Mouse (Mus musculus) heart, embryonic 12.5 days (tissue): ENCODE data around the gene Dse. TPM values are rescaled to one million over a fixed set of nuclear protein-coding genes. Genes with fewer than 3 reads are reported as not detected.

Source experiments
- ATAC-seq: fragments of 200-750 bp; cut with Nextera tagmentation; 2 replicates; pipeline ENCODE4 v1.8.0; 2017; ENCODE audit warnings: moderate TSS enrichment, moderate library complexity; ENCODE audit not compliant: insufficient number of reproducible peaks, low FRiP score
- H3K27ac ChIP-seq: fragments of 300-500 bp; sonication (generic); 2 replicates; pipeline ENCODE4 v1.5.1; 2016; ENCODE audit warnings: mild to moderate bottlenecking, moderate library complexity; ENCODE audit not compliant: poor library complexity, severe bottlenecking
- H3K27me3 ChIP-seq: fragments of 300-500 bp; sonication (generic); replicated peaks from 2 replicates; pipeline ENCODE4 v1.6.1; 2016; ENCODE audit warnings: mild to moderate bottlenecking, moderate library complexity
- H3K36me3 ChIP-seq: fragments of 300-500 bp; sonication (generic); 2 replicates; pipeline ENCODE4 v1.6.1; 2016; ENCODE audit warnings: mild to moderate bottlenecking, moderate library complexity
- H3K4me1 ChIP-seq: fragments of 300-500 bp; sonication (generic); replicated peaks from 2 replicates; pipeline ENCODE4 v1.6.1; 2016; ENCODE audit warnings: mild to moderate bottlenecking
- H3K4me2 ChIP-seq: fragments of 300-500 bp; sonication (generic); 2 replicates; pipeline ENCODE4 v1.6.1; 2016; ENCODE audit warnings: mild to moderate bottlenecking, moderate library complexity
- H3K4me3 ChIP-seq: fragments of 300-500 bp; sonication (generic); 2 replicates; pipeline ENCODE4 v1.5.1; 2016; ENCODE audit warnings: mild to moderate bottlenecking
- H3K9ac ChIP-seq: fragments of 300-500 bp; sonication (generic); 2 replicates; pipeline ENCODE4 v1.6.1; 2016; ENCODE audit warnings: mild to moderate bottlenecking, moderate library complexity
- H3K9me3 ChIP-seq: fragments of 300-500 bp; sonication (generic); replicated peaks from 2 replicates; pipeline ENCODE4 v1.6.1; 2016; ENCODE audit warnings: mild to moderate bottlenecking, moderate library complexity
- WGBS: fragments of 180-500 bp; shearing (Covaris S2); methylation state at CpG from one replicate; pipeline ENCODE4 v1.1.7; 2016; 5-methylcytosine and 5-hydroxymethylcytosine counted together
- polyA plus RNA-seq: library from polyadenylated mRNA; unstranded; fragments of >200 nt; fragmentation: Nextera tagmentation; extraction: Ambion mirVana; gene quantifications from 2 replicates; pipeline ENCODE4 v1.2.1, GENCODE M21; 2016

The Dse gene
- polyA plus RNA-seq, 1 experiment from 2014 or later: 22.0 TPM

DNA sequence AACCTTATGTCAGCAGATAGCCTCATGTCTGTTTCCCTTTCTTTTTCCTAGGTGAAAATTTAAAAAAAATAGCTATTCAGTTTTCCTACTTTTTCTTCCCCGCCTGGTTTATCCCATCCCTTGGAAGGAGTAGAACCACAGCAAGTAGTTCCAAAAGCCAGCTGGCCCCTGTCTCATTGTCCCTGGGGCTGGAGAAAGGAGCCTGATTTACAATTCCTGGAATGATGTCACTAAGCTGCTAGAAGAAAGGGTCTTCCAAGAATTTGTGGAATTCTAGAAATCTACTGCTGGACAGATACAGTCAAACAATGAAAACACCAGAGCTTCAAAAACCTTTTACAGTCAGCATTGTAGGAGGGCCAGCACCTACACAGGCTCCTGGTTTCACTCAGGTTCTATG is 6.8 kb downstream of the Dse start:
- Histone ChIP-seq H3K4me2 (no peak overlapping the region), H3K27me3 (no peaks in the 10 kb centered on the region), H3K4me3 (no peak overlapping the region), H3K9ac (no peak overlapping the region), H3K9me3 (no peaks in the 10 kb centered on the region), H3K4me1 (peaks cover 32% of the 10 kb centered on the region), H3K27ac (no peak overlapping the region), H3K36me3 (no peaks in the 10 kb centered on the region)
- 75% methylated on average over 1 of the region's 1 CpGs for WGBS
- ATAC-seq: no peak

DNA sequence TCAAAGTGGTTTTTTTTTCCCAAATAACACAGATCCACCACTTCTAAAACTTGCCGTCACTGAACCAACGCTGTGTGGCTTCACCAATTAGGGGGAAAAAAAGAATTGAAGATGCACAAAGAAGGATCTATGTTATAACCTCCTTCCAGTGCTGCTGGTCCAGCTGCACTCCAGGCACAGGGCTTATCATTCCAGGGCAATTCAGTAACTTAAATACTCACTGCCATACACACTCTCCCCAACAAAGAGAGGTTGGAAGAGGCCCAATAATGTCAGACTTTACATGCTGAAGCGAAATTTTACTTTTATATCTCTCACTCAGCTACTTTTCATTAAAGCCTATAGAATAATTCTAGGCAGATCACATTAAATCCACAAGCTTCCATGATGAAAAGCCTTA is 8.9 kb downstream of the Dse start:
- 0 out of 2 replicates have a peak, but pooled peaks have one; percentile 55 for ATAC-seq
- Histone ChIP-seq H3K36me3 (no peaks in the 10 kb centered on the region), H3K9me3 (no peaks in the 10 kb centered on the region), H3K27me3 (no peaks in the 10 kb centered on the region), H3K4me3 (no peak overlapping the region), H3K4me2 (peak overlapping the region; percentile 7; the same call in 1 of the 2 replicates), H3K27ac (peak overlapping the region; percentile 71), H3K4me1 (peaks cover 36% of the 10 kb centered on the region), H3K9ac (no peak overlapping the region)
- 40% methylated on average over 3 of the region's 3 CpGs for WGBS

DNA sequence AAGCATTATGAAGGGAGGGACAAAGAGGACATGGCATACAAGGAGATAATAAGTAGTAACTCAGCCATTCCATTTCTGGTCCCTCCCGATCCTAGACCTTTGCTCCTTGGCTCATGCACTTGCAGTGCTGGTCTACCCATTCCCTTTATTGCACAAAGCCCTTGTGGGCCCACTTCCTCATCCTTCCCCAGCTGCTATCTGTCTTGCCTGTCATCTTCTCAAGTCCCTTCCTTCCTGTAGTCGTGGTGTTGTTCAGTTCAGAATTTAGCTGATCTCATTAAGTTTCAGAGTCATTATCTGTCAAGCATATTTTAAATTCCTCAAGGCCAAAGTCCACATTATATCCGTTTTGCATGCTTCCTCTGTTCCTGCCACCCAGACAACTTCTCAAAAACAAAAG is 9.5 kb downstream of the Dse start:
- H3K27me3 ChIP-seq: no peaks in the 10 kb centered on the region
- H3K36me3 ChIP-seq: no peaks in the 10 kb centered on the region
- peaks cover 36% of the 10 kb centered on the region for H3K4me1 ChIP-seq
- peak overlapping the region; percentile 7 for H3K4me2 ChIP-seq
- H3K9ac ChIP-seq: no peak overlapping the region
- H3K27ac ChIP-seq: peak overlapping the region; percentile 71
- H3K9me3 ChIP-seq: no peaks in the 10 kb centered on the region
- WGBS: 20% methylated on average over 3 of the region's 3 CpGs
- H3K4me3 ChIP-seq: no peak overlapping the region
- ATAC-seq: 0 out of 2 replicates have a peak, but pooled peaks have one; percentile 67

DNA sequence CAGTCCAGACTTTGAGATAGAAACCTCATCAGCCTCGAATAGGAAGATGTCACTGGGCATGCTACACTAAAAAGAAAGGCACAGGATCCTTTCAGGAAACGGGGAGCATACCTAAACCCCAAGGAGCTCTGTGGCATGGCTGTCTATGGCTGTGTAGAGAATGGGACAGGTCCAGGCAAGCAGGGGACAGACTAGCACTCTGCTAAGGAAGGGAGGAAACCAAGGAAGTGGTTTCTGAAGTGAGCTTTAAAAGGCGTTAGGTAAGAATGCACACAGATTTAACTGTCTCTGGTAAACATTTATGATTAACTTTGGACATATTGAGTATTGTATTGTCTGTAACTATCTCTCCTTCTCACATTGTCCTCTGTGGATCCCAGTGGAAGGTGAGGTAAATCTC is 10.2 kb downstream of the Dse start:
- H3K27ac ChIP-seq: no peak overlapping the region
- H3K4me1 ChIP-seq: peaks cover 36% of the 10 kb centered on the region
- no peaks in the 10 kb centered on the region for H3K36me3 ChIP-seq
- H3K9ac ChIP-seq: no peak overlapping the region
- 78% methylated on average over 3 of the region's 3 CpGs for whole genome bisulfite sequencing
- ATAC-seq: no peak
- H3K4me3 ChIP-seq: no peak overlapping the region
- H3K9me3 ChIP-seq: no peaks in the 10 kb centered on the region
- no peaks in the 10 kb centered on the region for H3K27me3 ChIP-seq
- no peak overlapping the region for H3K4me2 ChIP-seq

DNA sequence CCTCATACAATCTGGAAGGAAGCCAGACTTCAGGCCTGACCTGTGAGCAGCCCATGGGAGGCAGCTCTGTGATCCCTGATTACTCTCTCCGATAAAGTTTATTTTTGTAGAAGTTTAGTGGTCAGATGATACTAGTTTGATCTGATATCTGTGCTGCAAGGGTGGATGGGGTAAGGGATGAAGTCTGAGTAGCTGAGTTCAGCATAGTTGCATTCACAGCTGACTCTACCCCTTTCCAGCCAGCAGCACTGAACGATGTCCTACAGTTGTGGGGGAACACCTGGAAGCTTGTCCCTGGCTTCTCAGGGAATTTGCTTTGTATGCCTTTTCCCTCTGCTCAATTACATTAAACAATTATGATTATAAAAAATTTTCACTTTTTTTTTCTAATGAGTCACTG is 12.6 kb downstream of the Dse start:
- ATAC-seq: no peak
- Histone ChIP-seq H3K27ac (no peak overlapping the region), H3K9ac (no peak overlapping the region; the same call in 1 of the 2 replicates), H3K4me3 (no peak overlapping the region), H3K36me3 (no peaks in the 10 kb centered on the region), H3K9me3 (no peaks in the 10 kb centered on the region), H3K27me3 (no peaks in the 10 kb centered on the region), H3K4me1 (peaks cover 32% of the 10 kb centered on the region), H3K4me2 (no peak overlapping the region)
- WGBS: 43% methylated on average over 2 of the region's 2 CpGs

DNA sequence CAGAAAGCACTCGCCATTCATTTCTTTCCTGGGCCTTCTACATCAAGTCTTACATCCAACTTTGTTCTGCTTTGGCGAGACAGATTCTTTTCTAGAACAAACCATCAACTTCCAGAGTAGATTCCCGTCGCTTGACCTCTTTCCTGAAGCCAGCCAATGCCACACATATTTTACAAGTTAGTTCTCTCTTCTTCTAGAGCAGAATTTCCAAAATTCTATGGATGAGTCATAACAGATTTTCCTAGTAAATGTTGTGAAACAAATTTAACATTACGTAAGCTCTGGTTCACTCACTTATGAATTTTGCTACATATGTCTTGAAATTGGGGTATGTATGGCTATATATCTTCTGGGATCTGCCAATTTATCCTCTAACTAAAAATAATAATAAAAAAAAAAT is 13.0 kb downstream of the Dse start:
- H3K9ac ChIP-seq: no peak overlapping the region
- H3K9me3 ChIP-seq: no peaks in the 10 kb centered on the region
- no peak overlapping the region for H3K4me2 ChIP-seq
- no peak overlapping the region for H3K27ac ChIP-seq
- peaks cover 32% of the 10 kb centered on the region for H3K4me1 ChIP-seq
- WGBS: 82% methylated on average over 5 of the region's 5 CpGs
- ATAC-seq: no peak
- H3K27me3 ChIP-seq: no peaks in the 10 kb centered on the region
- H3K4me3 ChIP-seq: no peak overlapping the region
- no peaks in the 10 kb centered on the region for H3K36me3 ChIP-seq

DNA sequence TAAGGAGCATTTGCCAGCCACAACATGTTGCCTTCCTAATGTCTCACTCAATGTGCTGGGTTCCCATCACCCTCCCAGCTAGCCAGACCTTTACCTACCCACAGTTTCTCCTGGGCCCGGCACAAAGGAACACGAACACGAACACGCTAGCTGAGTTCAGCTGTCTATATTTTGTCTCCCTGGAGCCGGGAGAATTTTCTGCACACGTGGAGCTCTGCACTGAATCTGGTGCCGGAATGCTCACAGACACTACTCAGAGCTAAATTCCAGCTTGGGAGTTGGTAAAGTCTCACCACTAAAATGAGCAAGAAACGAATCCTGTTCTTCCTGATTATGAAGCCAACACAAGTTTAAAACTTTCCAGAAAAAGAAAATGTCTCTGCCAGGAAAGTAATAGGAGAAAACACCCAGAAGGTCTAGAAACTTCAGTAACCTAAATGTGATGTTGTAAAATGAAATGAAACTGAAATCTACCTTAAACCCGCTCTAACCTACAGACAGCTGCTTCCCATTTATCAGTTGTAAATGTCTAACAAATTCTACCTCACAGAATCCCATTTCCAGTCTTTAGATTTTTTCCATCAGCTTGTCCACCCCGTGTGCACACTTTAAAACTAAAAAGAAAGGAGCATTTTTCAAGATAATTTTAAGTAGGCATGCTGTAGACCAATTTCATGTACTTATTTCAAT is 20.8 kb downstream of the Dse start:
- peak overlapping the region; percentile 26; the same call in 1 of the 2 replicates for H3K27ac ChIP-seq
- H3K4me1 ChIP-seq: peaks cover 16% of the 10 kb centered on the region
- 57% methylated on average over 10 of the region's 10 CpGs for WGBS
- no peak overlapping the region for H3K4me3 ChIP-seq
- no peak overlapping the region; the same call in 1 of the 2 replicates for H3K4me2 ChIP-seq
- no peaks in the 10 kb centered on the region for H3K9me3 ChIP-seq
- no peak for ATAC-seq
- H3K36me3 ChIP-seq: peaks cover 11% of the 10 kb centered on the region
- no peak overlapping the region for H3K9ac ChIP-seq
- no peaks in the 10 kb centered on the region for H3K27me3 ChIP-seq

DNA sequence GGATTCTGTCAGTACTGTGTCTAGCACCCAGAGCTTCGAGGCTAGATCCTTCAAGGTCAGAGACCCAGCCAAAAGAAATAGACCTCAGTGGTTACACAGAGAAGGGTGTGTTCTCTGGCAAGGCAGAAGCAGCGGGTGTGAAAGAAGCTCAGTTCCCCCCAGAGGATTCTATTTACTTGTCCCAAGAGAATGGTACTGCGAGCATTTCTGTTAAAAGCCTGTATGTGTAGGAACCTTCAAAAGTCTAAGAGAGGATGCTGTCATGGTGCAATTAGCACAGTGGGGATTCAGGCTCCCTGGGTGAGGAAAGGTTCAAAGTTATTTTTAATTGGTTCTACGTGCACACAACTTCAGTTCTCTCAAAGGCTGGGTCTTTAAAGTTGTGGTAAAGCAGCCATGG is 22.0 kb downstream of the Dse start:
- H3K4me1 ChIP-seq: peaks cover 16% of the 10 kb centered on the region
- no peak for ATAC-seq
- WGBS: 72% methylated on average over 4 of the region's 4 CpGs

DNA sequence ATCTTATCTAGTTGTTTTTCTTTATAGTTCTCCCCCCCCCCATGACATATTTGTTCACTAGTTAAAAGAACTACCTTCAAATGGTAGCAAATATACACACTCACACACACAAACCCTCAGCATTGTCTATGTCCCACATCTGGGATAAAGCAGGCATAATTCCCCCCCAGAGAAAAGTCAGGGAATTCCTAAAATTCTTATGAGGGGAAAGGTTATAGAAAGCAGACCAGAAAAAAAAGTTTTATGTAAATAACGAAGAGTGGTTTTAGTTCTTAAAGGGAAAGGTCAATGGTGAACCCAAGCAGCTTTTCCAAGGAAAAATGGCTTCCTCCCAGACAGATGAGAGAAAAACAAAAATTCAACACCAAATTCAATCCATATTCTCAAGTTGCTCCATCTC is 22.6 kb downstream of the Dse start:
- no peaks in the 10 kb centered on the region for H3K9me3 ChIP-seq
- H3K27me3 ChIP-seq: no peaks in the 10 kb centered on the region
- H3K4me3 ChIP-seq: no peak overlapping the region
- no peak overlapping the region for H3K9ac ChIP-seq
- H3K4me2 ChIP-seq: no peak overlapping the region
- H3K4me1 ChIP-seq: peaks cover 16% of the 10 kb centered on the region
- peaks cover 11% of the 10 kb centered on the region for H3K36me3 ChIP-seq
- 54% methylated on average over 1 of the region's 1 CpGs for WGBS
- no peak for ATAC-seq
- H3K27ac ChIP-seq: no peak overlapping the region

More for the DNA sequence above, 22.0 kb downstream of the Dse start:
- no peak overlapping the region for H3K9ac ChIP-seq
- H3K9me3 ChIP-seq: no peaks in the 10 kb centered on the region
- H3K27ac ChIP-seq: no peak overlapping the region
- no peak overlapping the region for H3K4me2 ChIP-seq
- H3K27me3 ChIP-seq: no peaks in the 10 kb centered on the region
- peaks cover 11% of the 10 kb centered on the region for H3K36me3 ChIP-seq
- no peak overlapping the region for H3K4me3 ChIP-seq

DNA sequence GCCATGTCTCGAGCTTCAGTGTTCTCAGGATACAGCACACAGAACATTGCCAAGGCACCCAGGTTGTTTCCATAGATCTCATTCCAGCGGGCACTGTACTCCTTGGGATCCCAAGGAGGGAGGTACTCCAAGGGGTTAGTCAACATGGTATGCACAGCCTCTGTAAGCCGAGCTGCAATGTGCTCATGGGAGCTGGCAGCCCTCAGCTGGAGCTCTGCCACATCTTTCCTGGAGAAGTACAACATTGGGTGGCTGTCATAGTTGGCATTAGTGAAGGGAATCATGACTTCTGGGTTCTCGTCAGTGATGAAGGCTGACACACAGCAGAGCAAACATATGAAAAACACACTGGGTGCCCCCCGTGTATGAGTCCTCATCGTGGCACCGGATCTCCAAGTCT is 23.8 kb downstream of the Dse start:
- 79% methylated on average over 7 of the region's 7 CpGs for WGBS
- H3K36me3 ChIP-seq: peaks cover 12% of the 10 kb centered on the region
- no peaks in the 10 kb centered on the region for H3K9me3 ChIP-seq
- no peak for ATAC-seq
- H3K4me3 ChIP-seq: no peak overlapping the region
- no peak overlapping the region for H3K4me2 ChIP-seq
- no peaks in the 10 kb centered on the region for H3K27me3 ChIP-seq
- peaks cover 16% of the 10 kb centered on the region for H3K4me1 ChIP-seq
- no peak overlapping the region for H3K9ac ChIP-seq
- no peak overlapping the region for H3K27ac ChIP-seq

DNA sequence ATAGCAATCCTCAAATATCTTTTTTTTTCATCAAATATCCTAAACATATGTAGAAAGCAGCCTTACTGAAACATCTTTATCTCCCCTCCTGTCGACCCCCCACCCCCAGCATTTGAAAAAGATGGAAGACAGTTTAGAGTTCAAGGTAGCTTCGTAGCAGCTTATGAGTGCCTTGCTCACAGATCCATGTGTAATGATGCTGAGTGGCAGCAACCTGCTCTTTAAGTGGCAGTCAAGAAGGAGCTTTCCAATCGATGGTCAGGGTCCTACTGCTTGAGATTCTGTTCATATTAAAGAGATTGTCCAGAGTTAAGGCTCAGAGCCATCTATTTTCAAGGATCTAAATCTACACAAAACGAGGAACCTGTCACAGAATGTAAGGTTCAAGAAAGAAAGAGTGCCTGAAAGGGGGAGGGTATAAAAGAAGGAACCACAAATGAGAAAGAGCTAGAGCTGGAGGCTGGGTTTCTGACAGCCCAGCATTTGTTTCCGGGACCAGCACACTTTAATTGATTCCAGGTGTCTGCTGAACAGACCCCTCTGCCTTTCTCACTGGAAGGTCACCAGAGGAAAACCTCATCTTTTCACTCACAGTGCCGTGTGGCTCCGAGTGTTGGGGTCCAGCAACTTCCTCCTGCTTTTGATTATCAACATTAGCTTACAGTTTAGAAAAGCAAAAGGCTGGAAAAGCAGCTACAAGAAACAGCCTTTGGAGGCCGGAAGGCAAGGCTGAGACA is 31.5 kb downstream of the Dse start:
- Histone ChIP-seq H3K36me3 (peaks cover 3% of the 10 kb centered on the region; the same call in 1 of the 2 replicates), H3K4me2 (no peak overlapping the region), H3K4me3 (no peak overlapping the region), H3K9ac (no peak overlapping the region), H3K9me3 (no peaks in the 10 kb centered on the region), H3K27ac (no peak overlapping the region), H3K27me3 (no peaks in the 10 kb centered on the region), H3K4me1 (peaks cover 16% of the 10 kb centered on the region)
- WGBS: 53% methylated on average over 8 of the region's 8 CpGs
- no peak for ATAC-seq
